Mouse (Mus musculus) megakaryocyte-erythroid progenitor cell, adult 5-6 weeks (primary cell): ENCODE data around the gene Tiprl. TPM values are rescaled to one million over a fixed set of nuclear protein-coding genes. Genes with fewer than 3 reads are reported as not detected.

ENCODE experiments used
- ATAC-seq: replicated peaks from 2 replicates; pipeline ENCODE4 v1.8.0; 2016; ENCODE audit warnings: mild to moderate bottlenecking, inconsistent platforms; ENCODE audit not compliant: severe bottlenecking, poor library complexity, low FRiP score, low TSS enrichment
- total RNA-seq, 2 experiments: library from RNA; stranded (forward) in 1 of 2; stranded (reverse) in 1 of 2; fragments of 200-1000, 215-1000 nt in 1 of 2; fragments of >200 nt in 1 of 2; fragmentation: Nextera tagmentation in 1 of 2; gene quantifications; 2 replicates each; pipeline ENCODE4 v1.2.3; 2014 to 2017

The Tiprl gene
- total RNA-seq (2014; fragmentation: Nextera tagmentation): 22.3 and 35.0 TPM in 2 replicates
- 73.2 and 90.1 TPM in 2 replicates for total RNA-seq (2017)

DNA sequence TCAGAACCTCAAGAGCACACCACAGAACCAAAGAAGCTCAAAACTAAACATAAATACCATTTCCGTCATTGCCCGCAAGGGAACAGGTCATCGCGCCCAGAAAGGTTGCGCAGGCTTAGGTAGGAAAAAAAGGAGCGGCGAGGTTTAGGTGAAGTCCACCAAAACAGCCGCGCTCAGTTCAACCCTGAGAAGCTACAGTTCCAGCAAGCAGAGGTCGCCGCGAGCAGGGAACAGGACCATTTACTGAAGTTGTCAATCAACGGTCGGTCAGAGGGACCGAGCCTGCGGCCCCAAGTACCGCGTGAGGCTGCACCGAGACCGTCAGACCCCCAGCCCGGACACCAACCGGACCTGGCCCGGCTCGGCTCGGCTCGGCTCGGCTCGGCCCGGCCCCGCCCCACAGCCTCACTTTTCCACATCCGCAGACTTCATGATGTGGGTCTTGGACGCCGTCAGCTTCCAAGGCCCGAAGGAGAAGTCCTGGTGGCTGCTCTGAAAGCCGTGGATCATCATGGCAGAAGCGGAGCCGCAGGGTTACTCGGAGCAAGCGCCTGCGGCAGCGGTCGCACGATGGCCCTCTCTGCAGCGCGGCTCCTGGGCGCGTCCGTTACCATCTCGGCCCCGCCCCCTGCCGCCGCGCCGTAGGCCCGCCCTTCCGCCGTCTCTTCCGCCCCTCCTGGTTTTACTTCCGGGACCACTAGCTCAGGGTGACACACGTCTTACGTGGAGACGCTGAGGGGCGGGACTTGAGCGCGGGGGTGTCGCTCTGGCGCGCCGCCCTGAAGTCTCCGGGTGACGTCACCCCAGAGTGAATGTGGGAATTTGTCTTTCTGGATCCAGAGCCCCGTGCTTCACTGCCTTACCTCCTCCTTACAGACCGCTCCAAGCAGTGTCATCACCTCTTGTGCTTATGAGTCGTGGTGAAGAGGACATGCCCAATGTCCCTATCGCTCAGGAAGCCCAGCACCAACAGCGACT lies at the start of gene Tiprl:
Gene Tiprl (minus strand): TSS at position 676 of the 978 bp plus-strand sequence.
- ATAC-seq: peak; percentile 96

GRCm38 (mm10) chr1:165284096-165284495 lies 47.3 kb upstream of the Tiprl start:
- no peak for ATAC-seq

DNA sequence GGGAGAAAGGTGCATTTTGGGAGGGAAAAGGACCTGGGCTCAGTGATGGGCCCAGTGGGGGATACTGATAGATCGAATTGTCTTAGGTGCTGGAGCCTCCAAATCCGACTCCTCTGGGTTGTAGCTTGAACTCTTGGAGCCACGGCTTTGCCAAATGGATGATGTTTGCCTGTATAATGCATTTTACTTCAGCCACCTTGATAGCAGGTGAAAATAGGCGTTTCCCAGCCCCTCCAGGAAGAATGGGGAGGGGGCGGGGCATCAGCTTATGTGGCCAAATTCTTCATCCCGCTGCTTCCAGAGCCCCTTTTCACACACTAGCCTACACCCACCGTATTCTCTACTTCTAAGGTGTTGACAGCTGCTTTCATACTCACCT lies 46.2 kb upstream of the Tiprl start:
- ATAC-seq: no peak

- ATAC-seq: peak; percentile 32; the same call in 1 of the 2 replicates
Observed at GRCm38 (mm10) chr1:165282222-165282966, 45.6 kb upstream of the Tiprl start.

DNA sequence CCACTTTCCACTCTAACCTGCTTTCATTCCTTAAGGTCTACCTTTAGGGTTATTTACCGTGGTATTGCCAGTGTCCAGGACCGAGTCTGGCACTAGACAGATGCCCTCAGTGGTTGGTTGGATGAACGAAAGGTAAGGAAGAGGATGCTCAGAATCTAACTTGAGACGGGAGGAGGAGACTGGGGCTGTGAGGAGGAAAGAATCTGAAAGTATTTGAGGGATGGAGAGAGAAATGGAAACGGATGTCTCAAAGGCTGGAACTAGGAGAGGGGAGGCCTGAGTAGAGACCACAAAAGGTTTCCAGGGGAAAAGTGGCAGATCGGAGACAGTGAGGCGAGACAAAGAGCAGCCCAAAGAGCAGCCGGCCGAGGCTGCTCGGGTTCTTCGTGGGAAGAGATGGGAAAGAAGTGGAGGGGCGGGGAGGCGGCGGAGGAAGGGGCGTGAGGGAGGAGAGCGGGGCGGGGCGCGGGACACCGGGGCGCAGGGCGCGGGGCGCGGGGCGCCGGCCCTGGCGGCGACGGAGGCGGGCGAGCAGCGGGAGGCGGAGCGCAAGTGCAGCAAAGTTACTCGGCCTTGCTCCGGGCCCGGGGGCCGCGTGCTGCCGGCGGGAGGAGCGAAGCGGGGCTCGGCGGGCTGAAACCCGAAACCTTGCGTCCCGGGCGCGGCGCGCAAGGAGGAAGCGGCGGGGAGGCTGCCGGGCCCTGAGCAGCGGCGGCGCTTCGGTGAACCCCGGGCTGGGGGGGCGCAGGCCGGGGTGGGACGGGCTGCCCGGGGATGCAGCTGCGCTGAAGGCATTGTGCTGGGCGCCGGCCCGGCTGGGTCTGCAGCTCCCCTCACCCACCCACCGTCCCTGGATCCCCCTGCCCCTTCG lies 44.8 kb upstream of the Tiprl start:
- peak; percentile 66 for ATAC-seq

- no peak for ATAC-seq
Observed at GRCm38 (mm10) chr1:165280741-165281140, 43.9 kb upstream of the Tiprl start.

- no peak for ATAC-seq
Observed at GRCm38 (mm10) chr1:165274946-165275345, 38.1 kb upstream of the Tiprl start.

DNA sequence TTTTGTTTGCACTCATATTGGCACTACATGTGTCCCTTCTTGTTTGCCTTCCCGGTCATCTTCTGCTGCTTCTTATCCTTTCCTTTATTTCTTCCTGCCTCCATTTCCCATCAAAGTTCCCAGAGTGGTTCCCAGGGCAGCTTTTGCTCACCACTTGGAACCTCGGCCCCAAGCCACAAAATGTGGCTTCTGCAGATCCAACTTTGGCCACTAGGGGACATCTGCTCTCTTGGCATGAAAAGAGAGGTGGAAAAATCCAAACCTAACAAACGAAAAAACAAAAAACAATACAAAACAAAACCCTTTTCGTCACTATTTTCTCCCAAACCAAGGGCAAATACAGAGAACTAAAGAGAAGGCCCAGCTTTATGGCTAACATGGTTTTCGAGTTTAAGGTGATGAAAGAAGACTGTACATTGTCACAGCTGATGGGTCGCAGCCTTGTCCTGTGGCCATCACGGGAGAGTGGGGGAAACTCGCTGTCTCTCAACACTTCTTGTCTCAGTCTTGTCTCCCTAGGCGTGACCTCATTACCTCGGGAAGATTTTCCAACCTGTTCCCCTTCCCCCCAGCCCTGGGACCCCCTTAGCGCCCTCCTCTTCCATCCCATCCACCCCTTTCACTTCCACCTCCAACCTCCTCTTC lies 15.4 kb upstream of the Tiprl start:
- ATAC-seq: peak; percentile 86

GRCm38 (mm10) chr1:165250546-165250945 lies 13.8 kb upstream of the Tiprl start:
- ATAC-seq: no peak

DNA sequence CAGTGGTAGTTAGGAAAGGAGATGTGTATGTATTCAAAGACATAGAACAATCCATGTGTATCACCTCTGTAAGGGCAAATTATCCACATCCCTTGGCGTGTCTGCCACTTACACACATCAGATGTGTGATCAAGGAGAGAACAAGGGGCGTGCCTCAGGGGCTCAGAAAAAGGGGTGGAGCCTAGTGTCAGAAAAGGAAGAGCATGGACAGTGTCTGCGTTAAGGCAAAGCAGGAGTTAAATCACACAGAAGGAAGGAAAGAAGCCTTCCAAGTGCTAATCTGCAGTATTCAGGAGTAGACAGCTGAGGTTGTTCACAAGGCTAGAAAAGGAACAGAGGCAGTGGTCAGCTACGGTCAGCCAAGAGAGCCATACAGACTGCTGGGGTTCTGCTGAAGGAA lies 12.0 kb upstream of the Tiprl start:
- ATAC-seq: peak; percentile 58; the same call in 1 of the 2 replicates

DNA sequence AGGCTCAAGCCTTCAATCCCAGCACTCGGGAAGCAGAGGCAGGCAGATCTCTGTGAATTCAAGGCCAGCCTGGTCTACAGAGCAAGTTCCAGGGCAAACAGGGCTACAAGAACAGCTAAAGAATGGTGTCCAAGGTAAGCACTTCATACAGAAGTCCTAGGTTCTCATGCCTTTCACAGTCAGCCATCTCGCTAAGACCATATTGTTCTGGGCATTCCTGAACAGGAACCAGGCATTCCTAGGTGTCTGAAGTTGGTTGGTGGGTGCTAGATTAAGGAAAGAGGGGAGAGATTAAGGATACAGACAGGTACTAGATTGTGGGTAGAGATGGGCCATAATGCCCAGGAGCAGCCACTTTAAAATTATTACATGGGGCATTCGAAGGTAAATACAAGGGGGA lies 11.0 kb upstream of the Tiprl start:
- no peak for ATAC-seq

DNA sequence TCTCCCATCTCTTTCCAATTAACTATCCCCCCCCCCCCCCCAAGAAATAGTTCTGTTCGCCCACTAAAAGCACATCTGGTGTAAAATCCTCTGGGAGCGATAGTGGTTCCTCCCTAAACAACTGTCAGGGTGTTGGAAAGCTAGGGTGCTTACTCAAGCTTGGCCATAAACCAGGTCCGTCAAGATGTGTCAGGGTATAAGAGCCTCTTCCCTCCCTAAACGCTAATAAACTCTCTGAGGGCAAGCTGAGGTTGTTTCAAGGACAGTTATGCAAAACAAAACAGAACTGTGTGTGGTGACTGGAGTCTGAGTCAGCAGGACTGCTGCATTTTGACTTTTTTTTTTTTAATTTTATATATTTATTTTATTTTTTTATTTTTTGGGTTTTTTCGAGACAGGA lies 10.3 kb upstream of the Tiprl start:
- ATAC-seq: no peak

- no peak for ATAC-seq
Observed at GRCm38 (mm10) chr1:165246587-165246986, 9.8 kb upstream of the Tiprl start.

- no peak for ATAC-seq
Observed at GRCm38 (mm10) chr1:165235846-165236245, 950 bp downstream of the Tiprl start.

DNA sequence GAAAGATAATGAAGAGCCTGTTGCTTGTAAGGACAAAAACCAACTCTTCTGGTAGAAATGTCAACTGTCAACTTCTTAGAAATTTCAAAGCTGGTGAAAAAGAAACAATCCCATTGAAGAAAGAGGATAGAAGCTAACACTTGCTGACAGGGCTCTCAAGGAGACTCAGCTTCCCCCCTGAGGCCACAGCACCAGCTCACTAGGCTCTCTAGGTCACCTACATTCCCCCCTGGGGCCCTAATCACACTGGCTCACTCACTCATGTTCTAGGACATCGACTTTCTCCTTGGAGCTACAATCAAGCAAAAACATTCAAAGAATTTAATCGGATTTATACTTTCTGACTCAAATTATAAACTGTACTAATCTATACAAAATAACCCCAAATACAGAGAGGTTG lies 3.0 kb downstream of the Tiprl start:
- ATAC-seq: no peak

DNA sequence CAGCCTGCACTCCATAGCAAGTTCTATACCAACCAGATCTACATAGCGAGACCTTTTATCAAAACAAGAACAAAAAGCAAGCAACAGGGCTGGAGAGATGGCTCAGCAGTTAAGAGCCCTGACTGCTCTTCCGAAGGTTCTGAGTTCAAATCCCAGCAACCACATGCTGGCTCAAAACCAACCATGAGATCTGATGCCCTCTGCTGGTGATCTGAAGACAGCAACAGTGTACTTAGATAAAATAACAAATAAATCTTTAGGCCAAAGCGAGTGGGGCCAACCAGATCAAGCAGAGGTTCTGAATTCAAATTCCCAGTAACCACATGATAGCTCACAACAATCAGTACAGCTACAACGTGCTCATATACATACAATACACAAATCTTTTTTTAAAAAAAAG lies 6.1 kb downstream of the Tiprl start:
- no peak for ATAC-seq

DNA sequence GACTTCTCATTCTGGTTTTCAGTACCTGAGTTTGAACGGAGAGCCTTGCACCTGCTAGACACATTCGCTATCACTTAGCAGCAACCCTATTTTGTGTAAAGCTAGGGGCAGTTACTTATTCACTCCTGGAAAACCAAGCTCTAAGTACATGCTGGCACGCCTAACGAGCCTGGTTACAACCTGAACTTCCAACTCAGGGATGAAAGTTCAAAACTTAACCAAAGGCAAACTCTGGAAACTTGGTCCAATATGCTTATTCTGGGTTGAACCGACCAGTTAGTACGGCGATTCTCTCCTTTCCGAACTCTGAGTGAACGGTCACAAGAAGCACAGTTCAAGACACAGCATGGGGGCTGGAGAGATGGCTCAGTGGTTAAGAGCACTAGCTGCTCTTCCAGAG lies 7.2 kb downstream of the Tiprl start:
- no peak for ATAC-seq

DNA sequence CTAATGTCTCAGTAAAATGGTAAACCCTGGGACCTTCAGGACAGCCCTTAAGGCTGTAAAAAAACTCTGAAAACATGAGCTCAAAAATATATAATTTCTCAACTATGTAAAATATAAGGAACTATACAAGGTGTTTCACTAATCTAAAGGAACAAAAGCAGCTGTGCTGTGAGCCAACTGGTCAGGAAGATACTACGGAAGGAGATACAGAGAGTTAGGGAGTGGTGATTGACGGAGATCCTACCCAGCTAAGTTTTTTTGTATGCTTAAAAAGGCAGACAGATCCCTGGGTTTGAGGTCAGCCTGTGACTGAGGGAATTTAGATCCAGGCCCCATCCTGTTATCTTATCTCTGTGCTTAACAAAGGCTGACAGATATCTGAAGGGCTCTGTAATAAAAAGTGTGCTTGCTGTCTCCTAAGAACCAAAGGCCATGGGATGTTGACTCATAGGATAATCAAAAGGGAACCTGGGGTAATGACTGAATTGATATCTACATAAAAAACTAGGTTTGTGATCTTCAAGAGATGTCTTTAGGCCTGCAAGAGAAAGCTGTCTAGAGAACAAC lies 19.7 kb downstream of the Tiprl start:
- peak; percentile 49; the same call in 1 of the 2 replicates for ATAC-seq

GRCm38 (mm10) chr1:165215831-165216230 lies 21.0 kb downstream of the Tiprl start:
- 0 out of 2 replicates have a peak, but pooled peaks have one; percentile 38 for ATAC-seq
